Mouse (Mus musculus): Measurements from ENCODE around the gene Adamts6. TPM values are rescaled to one million over a fixed set of nuclear protein-coding genes. Genes with fewer than 3 reads are reported as not detected.

Gene Adamts6
- polyA plus RNA-seq, 2 experiments from 2014 or later, result 24.2 to 26.5 TPM

DNA sequence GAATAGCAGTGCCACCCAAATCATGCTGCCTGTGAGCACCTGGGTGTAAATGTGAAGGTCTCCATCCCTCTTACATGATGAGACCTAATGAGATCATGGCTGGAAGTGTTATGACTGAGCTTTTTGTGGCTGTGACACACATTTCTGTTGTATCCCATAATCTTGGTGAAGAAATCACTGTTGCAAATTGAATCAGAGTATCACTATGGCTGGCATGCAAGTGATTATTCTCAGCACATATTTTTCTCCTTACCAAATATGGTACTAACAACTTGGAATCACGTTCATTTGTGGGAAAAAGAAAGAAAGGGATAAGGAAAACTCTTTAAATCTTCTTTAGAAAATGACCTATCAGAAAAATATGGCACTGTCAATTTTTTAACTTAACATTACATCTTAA lies 180.4 kb downstream of the Adamts6 start:
- ATAC-seq, result no peak

DNA sequence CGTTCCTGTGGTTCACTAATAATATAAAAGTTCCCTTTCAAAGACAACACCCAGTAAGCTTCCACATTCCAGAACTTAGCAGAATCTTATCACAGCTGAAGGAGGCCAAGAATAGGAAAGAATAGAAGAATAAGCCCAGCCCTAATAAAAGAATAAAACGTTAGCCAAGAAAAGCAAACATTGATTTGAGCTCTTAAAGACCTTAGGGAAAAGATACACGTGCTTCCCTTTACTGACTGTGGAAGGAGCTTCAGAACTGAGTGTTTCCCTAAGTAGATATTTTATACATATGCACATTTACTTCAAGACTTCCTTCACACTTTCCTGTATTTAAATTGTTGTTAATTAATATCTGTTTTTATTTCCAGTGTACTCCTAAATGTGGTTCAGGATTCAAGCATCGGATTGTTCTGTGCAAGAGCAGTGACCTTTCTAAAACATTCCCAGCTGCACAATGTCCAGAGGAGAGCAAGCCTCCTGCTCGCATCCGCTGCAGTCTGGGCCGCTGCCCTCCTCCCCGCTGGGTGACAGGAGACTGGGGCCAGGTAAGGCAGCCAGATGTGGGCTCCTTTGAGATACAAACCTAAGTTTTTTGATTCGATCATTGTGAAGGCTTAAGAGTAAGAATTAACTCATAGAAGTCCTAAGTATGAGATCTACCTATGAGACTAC lies 188.8 kb downstream of the Adamts6 start:
- ATAC-seq, result no peak

DNA sequence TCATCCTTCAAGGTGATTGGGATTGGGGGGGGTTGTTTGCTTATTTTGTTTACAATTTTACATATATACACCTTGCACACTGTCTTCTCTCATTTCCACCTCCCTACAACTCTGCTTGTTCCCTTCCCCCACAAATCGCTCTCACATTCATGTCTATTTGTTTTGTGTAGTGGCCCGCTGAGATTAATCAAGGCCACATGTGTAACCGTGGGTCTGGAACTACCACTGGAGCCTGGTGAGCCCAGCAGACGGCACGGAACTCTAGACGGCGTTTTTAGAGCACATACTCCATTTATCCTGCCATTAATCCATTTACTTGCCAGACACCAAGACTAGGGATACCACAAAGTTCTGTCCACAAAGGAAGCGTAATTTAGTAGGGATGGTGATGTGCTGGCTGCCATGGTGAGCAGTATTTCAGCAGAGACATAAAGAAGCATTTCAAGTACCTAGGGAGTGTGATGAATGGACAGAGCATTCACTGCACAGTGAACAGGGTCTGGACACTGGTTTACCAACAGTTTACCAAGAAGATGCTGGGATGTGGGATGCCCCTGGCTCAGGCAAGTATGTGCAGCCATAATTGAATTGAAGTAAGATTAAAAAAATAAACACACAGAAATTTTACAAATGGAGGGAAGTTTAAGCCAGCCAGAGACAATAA lies 194.9 kb downstream of the Adamts6 start:
- no peak for ATAC-seq

DNA sequence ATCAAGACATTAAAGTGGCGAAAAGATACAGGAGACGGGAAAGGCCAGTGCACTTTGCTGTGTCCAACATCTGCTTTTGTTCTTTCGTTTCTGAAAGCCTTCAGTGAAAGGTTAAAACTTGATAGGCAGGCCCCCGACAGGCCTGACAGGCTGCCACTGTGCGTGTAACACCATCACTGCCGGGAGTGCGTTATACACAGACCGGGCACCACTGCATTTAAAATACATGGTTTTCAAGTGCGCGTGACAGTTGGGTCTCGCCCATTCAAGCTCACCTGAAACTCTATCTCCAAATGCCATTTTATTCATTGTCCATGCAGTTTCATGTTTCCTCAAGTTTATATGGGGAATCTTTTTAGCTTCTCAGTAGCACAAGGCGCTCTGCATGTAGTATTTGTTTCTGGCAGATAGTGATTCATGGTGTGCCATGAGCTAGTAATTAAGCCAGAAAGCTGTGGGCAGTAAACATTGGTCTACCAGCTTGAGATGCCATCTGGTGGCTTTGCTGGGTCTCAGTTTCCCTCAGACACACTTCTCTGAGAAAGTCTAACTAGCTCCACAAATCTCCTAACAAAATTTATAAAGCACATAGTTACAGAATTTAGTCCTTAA lies 195.6 kb downstream of the Adamts6 start:
- ATAC-seq, result no peak

DNA sequence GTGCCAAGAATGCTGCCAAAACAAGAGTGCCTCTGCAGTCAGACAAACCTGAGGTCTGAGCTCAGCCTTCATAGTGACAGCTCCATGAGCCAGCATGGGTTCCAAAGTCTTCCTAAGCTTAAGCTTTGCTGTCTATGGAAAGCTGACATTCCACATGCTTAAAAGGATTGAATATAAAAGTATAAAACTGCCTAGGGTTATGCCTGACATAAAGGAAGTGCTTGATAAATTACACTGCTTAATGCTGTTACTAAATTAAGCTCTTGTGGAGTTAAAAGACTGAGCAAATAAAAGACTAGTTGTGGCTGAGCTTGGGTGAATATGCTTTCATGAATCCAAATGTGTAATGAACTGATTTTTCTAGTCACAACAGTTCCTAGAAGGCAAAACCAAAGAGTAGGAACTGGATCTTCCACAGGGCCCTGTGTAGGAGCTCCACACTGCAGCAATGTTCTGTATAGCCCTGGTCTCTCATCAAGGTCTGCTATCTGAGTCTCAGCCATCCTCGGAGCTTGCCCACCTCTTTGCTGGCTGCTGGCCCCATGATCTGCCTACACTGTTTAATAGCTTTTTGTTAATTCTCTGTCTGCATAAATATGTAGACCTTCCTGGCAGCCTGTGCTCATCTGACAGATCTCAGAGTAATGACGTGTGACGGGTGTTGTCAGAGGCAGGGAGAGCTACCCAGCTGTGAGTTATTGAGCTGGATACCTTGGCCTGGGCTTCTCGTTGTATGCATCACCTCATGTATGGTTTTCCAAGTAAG lies 203.6 kb downstream of the Adamts6 start:
- no peak for ATAC-seq

DNA sequence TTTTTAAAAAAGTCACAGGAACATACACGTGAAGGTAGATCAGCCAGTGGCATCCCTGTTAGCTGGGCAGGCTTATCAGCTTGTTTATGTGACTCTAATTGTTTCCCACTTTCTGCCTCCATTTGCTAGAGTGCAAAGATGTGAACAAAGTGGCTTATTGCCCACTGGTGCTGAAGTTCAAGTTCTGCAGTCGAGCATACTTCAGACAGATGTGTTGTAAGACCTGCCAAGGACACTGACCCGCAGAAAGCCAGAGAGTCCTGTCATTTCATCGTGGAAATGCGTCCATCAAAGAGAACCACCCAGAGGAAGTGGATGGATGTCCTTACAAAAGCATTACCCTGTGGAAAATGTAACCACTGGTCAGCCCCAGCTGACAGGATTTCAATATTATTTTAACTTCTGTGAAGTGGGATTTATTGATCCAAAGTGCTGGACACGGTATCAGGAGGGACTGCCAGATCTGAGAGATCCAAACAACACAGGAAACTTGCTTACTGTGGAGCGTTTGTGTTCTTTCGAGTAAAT lies 205.9 kb downstream of the Adamts6 start:
- no peak for ATAC-seq

DNA sequence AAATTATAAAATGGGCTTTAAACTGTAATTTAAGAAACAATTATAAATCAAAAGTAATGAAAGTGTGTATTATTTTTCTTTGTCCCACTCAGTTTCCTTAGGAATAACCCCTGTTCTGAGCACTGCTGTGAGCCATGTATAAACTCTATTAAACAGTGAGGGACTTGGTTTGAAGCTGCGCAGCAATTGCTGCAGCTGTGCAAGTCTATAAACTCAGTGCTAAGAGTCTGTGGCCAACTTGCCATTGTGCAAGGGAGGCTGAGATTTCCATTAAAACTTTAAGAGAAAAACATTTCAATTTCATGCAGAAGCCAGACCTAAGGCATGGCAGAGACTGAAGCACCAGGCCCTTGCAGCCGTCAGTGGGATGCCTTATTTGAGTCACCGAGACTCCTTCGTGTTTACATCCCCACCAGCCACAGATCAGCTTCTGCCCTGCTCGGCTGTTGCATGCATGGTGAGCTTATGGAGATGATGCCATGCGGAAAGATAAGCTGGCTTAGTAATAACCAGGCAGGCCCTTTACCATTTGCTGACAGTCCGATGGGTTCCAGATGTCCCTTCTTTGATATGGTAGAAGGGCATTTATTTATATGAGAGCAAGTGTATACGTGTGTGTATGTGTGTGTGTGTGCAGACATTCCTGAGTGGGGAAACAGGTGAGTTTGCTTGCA lies 206.7 kb downstream of the Adamts6 start:
- no peak for ATAC-seq

DNA sequence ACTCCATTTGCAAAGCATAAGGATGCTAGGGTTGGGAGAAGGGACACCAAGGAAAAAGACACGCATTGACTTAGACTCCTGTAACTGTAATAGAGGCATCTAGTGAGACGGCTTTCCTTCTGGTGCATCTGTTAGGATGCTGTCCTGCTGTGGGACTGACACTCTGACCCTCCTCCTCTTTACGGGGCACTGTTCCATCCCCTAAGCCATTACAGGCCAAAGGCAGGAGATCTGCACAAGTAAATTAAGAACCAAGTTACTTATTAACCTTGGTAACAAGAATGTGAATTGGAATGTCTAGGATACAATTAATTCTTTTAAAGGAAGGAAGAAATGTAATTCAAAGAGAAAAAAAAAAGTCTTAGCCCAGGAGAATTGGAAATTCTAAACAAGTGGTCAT lies 210.0 kb downstream of the Adamts6 start:
- no peak for ATAC-seq

DNA sequence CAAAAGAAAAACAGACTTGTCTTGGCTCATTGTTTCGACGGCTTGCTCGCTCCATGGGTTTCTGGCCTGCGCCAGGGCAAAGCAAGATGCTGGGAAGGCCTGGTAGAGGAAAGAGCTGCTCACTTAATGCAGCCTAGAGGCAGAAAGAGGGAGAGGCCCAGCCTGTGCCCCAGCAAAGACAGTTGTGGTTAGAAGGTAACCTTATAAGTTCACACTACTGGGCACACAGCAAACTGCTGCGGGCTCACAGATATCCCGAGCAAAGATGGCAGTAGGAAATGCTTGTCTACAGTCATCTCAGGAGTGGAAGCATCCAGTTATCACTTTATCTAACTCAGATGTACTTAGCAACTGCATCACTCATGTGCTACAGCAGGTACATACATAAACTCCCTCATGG lies 211.0 kb downstream of the Adamts6 start:
- peak; percentile 37 for ATAC-seq

DNA sequence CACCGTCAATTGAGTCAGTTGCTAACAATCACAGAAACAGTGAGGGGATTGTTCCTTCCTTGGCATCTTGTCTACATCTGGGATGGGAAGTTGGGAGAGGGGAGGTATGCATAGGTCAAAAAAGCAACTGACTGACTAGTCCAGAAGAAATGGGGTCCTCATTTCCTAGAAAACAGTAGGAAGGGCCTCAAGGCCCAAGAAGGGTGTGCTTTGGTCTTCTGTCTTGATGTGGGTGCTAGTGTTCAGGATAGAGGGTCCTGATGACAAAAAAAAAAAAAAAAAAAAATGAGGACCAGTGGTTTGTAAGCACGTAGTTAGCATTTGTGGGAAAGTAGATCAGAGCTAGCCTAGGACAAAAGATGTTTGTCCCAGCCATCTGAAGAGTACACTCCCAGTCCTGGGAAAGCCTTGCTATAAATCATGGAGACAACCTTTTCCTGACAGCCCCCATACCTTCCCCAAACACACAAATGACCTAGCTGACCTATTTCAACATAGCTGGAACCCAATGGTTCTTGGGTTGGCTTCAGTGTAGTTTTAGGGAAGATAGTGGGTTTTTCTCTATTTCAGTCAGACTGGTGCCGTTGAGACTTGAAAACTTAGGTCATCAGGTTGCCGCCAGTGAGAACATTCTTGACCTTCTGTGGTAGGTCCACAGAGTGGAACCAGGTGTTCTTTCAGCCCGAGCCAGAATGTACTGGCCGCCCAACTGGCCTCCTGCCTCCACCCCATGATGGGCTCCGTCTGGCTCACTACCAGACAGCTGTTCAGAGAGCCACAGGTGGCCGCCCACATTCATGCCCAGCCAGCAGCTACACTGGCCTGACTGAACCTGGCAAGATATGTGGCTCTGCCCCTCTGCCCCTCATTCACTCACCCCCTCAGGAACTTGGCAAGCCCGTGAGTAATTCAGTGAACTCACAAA lies 211.7 kb downstream of the Adamts6 start:
- ATAC-seq, result no peak

DNA sequence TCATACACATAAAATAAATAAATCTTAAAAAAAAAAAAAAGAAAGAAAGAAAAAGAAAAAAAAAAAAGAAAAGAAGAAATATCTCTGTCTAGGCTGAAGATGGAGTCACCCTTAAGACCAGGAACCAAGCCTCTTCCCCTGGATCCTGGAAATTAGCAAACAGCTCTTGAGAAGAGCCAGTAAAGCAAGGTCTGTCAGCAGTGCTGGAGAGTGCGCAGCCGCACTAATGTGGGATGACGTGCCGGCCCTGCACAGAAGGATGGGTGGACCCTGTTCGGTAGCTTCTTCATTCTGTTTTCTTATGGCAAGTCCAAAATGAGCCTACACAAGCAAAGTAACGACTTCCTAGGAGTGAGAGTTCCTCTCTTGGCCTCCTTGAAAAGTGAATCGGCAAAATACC lies 214.8 kb downstream of the Adamts6 start:
- ATAC-seq, result no peak

DNA sequence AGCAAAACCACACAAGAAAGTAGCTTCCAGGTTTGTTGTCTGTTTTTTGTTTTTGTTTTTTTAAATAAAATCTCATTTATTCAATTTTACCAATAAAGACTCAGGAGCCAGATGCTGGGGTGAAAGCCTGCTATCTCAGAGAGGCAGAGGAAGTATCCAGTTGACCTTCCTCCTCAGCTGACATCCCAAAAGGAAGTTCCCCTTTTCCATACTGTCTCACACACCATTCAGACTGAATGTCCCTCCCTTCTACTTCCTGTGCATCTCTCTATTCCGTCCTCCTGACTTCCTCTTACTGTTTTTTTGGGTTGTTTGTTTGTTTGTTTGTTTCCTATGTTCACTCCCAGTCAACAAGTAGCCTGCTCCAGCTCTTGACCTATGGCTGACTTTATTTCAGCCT lies 216.4 kb downstream of the Adamts6 start:
- no peak for ATAC-seq

DNA sequence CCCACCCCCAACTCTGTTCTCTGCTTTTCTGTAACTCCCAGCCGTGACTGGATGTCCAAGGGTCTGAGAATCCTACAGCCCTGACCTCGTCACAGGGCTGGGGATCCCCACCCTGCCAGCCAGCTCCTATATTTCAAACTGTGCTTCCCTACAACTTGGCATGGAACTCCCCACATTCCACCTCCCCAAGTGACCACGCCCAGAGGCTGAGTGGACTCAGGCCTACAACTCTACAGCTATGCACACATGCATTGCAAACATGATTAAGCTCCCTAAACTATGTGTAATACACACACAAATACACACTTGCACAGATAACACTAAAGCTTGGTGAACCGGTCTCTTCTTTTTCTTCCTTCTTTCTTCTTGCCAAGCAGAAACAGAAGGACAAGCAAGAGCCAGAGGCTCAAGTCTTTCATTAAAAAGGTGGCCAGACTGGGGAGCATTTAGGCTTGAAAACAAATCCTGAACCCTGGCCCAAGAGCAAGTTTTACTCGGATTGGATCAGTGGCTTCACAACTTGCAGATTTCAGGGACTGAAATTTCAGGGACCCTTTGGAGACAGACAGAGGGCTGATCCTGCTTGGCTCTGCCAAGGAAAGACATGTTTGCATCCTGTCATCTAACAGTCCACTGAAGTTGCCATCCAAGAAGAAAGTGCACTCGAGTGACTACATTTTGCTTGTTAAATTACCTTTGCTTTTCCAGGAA lies 218.7 kb downstream of the Adamts6 start:
- ATAC-seq, result no peak

DNA sequence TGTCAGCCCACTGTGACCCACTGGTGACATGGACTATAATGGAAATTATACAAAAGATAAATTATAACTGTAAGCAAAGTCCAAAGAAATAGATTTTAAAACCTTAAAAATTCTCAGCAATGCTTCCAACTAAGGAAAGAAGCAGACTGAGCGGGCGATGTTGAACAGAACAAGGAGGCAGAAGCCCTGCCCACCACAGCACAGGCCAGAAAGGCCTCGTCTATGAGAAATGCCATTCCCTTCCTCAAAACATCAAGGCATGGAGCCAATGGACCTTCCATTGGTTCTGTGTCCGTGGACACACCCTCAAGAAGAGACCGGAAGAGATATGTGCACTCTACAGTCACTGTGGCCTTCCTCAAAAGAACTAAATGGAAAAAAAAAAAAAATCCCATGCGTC lies 220.0 kb downstream of the Adamts6 start:
- ATAC-seq, result no peak

DNA sequence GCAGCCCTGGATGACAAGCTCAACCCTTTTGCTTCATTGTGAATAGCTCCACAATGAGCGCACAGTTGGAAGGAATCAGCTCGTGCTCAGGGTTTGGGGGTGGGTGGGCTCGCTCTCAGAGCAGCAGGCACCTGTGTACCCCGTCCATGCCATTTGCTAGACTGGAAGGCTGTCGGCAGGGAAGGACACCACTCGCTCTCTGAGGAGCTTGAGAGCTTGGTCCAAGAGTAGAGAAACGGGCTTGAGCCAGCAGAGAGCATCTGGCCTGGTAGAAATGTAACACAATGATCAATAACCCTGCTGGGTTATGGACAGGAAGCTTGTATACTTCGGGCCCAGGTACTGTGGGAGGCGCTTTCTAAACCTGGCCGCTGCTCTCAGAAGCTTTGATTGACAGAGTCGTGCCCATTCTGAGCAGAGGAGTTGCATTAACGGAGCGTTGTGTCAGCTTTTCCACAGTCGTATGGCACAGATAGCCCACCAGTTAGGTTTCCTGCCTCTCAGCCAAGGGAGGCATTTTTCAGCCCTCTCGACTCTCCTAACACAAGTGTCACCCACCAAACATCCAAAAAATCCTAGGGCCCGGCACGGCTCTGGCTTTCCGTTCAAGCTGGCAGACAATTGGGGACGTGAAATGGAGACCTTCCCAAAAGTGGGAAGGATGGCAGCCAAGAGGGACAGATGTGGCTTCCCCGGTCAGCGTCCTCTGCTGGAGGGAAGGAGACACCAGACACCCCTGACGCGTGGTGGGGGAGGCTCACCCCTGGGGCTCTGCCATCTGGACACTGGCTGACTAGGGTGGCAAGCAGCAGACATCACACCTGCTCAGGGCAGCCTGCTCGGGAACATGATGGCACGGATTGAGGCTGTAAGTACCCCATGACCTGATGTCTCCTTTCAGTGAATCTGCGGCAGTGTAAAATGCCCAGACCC lies 222.2 kb downstream of the Adamts6 start:
- no peak for ATAC-seq

DNA sequence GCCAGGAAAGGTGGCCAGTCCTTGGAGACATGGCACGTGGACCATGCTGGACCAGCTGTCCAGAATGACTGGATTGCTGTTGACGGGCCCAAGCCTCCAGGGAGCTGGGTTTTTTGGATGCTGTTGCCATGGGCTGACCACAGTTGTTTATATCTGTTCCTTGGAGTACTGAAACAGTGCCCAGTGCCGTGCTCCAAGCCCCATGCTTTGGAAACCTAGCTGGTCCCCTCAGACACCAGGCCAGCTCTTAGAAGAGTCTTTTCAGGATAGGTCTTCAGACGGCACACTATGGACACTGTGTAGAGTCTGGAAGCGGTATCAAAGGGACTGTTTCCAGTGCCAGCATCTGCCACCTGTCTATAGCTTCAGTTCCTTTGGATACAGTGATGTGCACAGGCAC lies 223.1 kb downstream of the Adamts6 start:
- ATAC-seq, result no peak

DNA sequence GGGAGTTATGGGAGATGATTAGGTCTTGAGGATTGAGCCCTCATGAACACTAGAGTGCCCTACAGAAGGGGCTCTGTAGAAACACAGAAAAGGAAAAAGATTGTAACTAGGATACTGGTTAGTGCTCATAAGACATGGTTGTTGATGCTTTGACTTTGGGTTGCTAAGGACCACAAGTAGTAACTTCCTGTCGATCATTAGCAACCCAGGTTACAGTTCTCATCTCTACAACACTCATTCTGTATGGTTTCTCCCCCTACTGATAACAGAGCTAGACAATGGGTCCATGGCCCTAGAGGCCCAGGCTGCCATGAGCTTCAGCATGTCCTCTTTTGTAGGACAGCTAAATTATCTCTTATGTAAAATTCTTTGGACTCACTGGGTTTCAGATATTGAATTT lies 227.4 kb downstream of the Adamts6 start:
- ATAC-seq, result peak; percentile 80

DNA sequence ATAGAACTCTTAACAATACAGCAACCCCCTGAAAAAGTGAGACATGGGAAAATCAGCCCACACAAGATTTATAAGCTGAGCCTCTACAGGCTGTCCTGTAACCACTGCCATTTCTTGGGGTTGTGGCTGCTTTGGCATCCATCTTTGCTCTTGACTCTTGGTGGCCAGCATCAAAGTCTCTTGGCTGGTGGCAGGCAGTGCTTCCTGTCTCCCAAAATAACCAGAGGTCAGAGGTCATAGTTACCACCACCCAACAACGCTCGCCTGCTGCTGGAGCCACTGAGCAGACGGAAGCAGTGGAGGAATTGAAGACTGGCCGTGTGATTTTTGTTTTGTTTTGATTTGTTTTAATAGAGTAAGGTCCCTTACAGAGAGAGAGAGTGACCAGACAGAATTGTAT lies 228.5 kb downstream of the Adamts6 start:
- ATAC-seq, result no peak

DNA sequence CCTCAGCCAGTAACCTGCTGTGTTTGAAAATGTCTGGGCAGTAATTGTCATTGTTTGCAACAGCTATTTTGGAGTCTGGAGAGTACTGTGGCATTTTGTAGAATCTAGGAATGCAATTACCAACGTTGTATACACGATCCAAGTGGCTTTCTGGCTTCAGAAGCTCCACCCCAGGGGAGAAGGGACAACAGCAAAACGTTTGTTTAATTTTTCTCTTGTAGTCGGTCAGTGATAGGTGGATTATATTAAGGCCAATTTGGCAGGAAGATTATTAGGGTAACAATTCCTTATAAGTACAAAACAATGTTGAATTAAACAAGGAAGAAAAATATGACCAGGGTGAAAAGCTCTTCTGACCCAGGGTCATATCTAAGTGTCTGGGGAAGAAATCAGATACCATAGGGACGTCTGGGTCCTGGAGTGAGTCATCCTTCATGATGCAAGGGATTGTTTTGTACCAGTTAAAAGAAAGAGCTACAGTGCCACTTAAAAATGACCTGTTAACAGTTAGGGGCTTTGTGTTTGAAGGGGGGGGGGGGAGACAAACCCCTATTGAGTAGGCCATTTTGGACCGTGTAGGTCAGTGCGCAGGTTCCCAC lies 229.2 kb downstream of the Adamts6 start:
- ATAC-seq, result no peak

Data from CD4-positive, CD25-positive, alpha-beta regulatory T cell, adult 4 months (primary cell).